Mouse (Mus musculus): ENCODE measurements around the gene Ccnd3.

- TF ChIP-seq POU5F1 (IDR thresholded peaks at IDR 0.05; ENCODE audit: borderline replicate concordance, low read length) (no peak), CTCF (conservative IDR thresholded peaks at IDR 0.05; ENCODE audit: low read length) (no peak), NANOG (IDR thresholded peaks at IDR 0.05; ENCODE audit: borderline replicate concordance, low read length) (no peak)
Measured at GRCm38 (mm10) chr17:47617605-47618307, 112.9 kb downstream of the Ccnd3 start.

Measured in E14TG2a.4 (cell line).